Mouse (Mus musculus) hindbrain, embryonic 14.5 days (tissue): ENCODE measurements around the gene Itprid1. TPM values are rescaled to one million over a fixed set of nuclear protein-coding genes. Genes with fewer than 3 reads are reported as not detected.
A peak's percentile ranks its signal among the peaks of the same experiment; 100 is the strongest.

Experiments used
- ATAC-seq: fragments of 200-750 bp; cut with Nextera tagmentation; 2 replicates; pipeline ENCODE4 v1.8.0; 2017; ENCODE audit warnings: moderate number of reproducible peaks, mild to moderate bottlenecking, moderate TSS enrichment, moderate library complexity; ENCODE audit not compliant: low FRiP score
- DNase-seq: peaks from one replicate; pipeline ENCODE4 v3.0.0-alpha.2; 2015; ENCODE audit warnings: low spot score
- H3K27ac ChIP-seq: fragments of 300-500 bp; sonication (generic); 2 replicates; pipeline ENCODE4 v1.5.1; 2014; ENCODE audit warnings: mild to moderate bottlenecking, moderate library complexity
- H3K27me3 ChIP-seq: fragments of 300-500 bp; sonication (generic); 2 replicates; pipeline ENCODE4 v1.6.1; 2014; ENCODE audit warnings: mild to moderate bottlenecking, low read length, mixed read lengths; ENCODE audit not compliant: control insufficient read depth, insufficient read depth
- H3K36me3 ChIP-seq: fragments of 300-500 bp; sonication (generic); replicated peaks from 2 replicates; pipeline ENCODE4 v1.6.1; 2014; ENCODE audit not compliant: control insufficient read depth, insufficient read depth
- H3K4me1 ChIP-seq: fragments of 300-500 bp; sonication (generic); replicated peaks from 2 replicates; pipeline ENCODE4 v1.6.1; 2014; ENCODE audit warnings: antibody characterized with exemption, low read length, mixed read lengths; ENCODE audit not compliant: control insufficient read depth, insufficient read depth
- H3K4me2 ChIP-seq: fragments of 300-500 bp; sonication (generic); replicated peaks from 2 replicates; pipeline ENCODE4 v1.6.1; 2014; ENCODE audit warnings: mild to moderate bottlenecking, moderate library complexity
- H3K4me3 ChIP-seq: fragments of 300-500 bp; sonication (generic); replicated peaks from 2 replicates; pipeline ENCODE4 v1.5.1; 2014; ENCODE audit warnings: mild to moderate bottlenecking, low read length
- H3K9ac ChIP-seq: fragments of 300-500 bp; sonication (generic); 2 replicates; pipeline ENCODE4 v1.6.1; 2014
- H3K9me3 ChIP-seq: fragments of 300-500 bp; sonication (generic); 2 replicates; pipeline ENCODE4 v1.6.1; 2016; ENCODE audit warnings: low read length; ENCODE audit not compliant: control insufficient read depth
- WGBS: fragments of 180-500 bp; shearing (Covaris S2); extraction: QIAGEN DNeasy Blood & Tissue Kit; methylation state at CpG from one replicate; pipeline ENCODE4 v1.1.7; 2014; 5-methylcytosine and 5-hydroxymethylcytosine counted together
- polyA plus RNA-seq: library from polyadenylated mRNA; unstranded; fragments of >200 nt; fragmentation: Nextera tagmentation; extraction: Ambion mirVana; gene quantifications from 2 replicates; pipeline ENCODE4 v1.2.1, GENCODE M21; 2014

Itprid1 gene
- polyA plus RNA-seq, 1 experiment from 2014 or later, result not detected

- Histone ChIP-seq H3K36me3 (no peaks in the 10 kb centered on the region), H3K4me3 (no peak overlapping the region), H3K9me3 (no peaks in the 10 kb centered on the region), H3K4me2 (no peak overlapping the region), H3K9ac (no peak overlapping the region), H3K27ac (no peak overlapping the region), H3K27me3 (no peaks in the 10 kb centered on the region), H3K4me1 (peaks cover 6% of the 10 kb centered on the region; the same call in 1 of the 2 replicates)
- ATAC-seq (peak; percentile 60; the same call in 1 of the 2 replicates), DNase-seq (no peak)
- 31% methylated on average over 9 of the region's 9 CpGs for WGBS
Measured at GRCm38 (mm10) chr6:55805291-55806137, 31.2 kb upstream of the Itprid1 start.

- no peak overlapping the region for H3K4me2 ChIP-seq
- H3K9me3 ChIP-seq, result no peaks in the 10 kb centered on the region
- DNase-seq (no peak), ATAC-seq (no peak)
- no peaks in the 10 kb centered on the region for H3K36me3 ChIP-seq
- H3K27me3 ChIP-seq, result no peaks in the 10 kb centered on the region
- H3K4me1 ChIP-seq, result peaks cover 6% of the 10 kb centered on the region; the same call in 1 of the 2 replicates
- H3K4me3 ChIP-seq, result no peak overlapping the region
- no peak overlapping the region for H3K27ac ChIP-seq
- 59% methylated on average over 2 of the region's 2 CpGs for WGBS
- H3K9ac ChIP-seq, result no peak overlapping the region
Measured at GRCm38 (mm10) chr6:55806537-55806936, 30.2 kb upstream of the Itprid1 start.

GRCm38 (mm10) chr6:55808692-55809091 lies 28.0 kb upstream of the Itprid1 start:
- no peak overlapping the region for H3K4me3 ChIP-seq
- H3K27ac ChIP-seq, result no peak overlapping the region
- WGBS, result 86% methylated on average over 3 of the region's 3 CpGs
- H3K4me1 ChIP-seq, result peaks cover 6% of the 10 kb centered on the region; the same call in 1 of the 2 replicates
- H3K36me3 ChIP-seq, result no peaks in the 10 kb centered on the region
- H3K27me3 ChIP-seq, result no peaks in the 10 kb centered on the region
- ATAC-seq (no peak), DNase-seq (no peak)
- no peak overlapping the region for H3K9ac ChIP-seq
- H3K9me3 ChIP-seq, result no peaks in the 10 kb centered on the region
- no peak overlapping the region for H3K4me2 ChIP-seq

GRCm38 (mm10) chr6:55811153-55811552 lies 25.5 kb upstream of the Itprid1 start:
- DNase-seq (no peak), ATAC-seq (no peak)
- no peak overlapping the region for H3K27ac ChIP-seq
- H3K36me3 ChIP-seq, result no peaks in the 10 kb centered on the region
- H3K9ac ChIP-seq, result no peak overlapping the region
- no peaks in the 10 kb centered on the region for H3K27me3 ChIP-seq
- no peak overlapping the region for H3K4me2 ChIP-seq
- H3K4me3 ChIP-seq, result no peak overlapping the region
- WGBS, result 95% methylated on average over 8 of the region's 8 CpGs
- H3K9me3 ChIP-seq, result no peaks in the 10 kb centered on the region
- H3K4me1 ChIP-seq, result no peaks in the 10 kb centered on the region

- no peaks in the 10 kb centered on the region for H3K9me3 ChIP-seq
- H3K4me1 ChIP-seq, result no peaks in the 10 kb centered on the region
- no peaks in the 10 kb centered on the region for H3K36me3 ChIP-seq
- ATAC-seq, result no peak
- no peak overlapping the region for H3K9ac ChIP-seq
- H3K27me3 ChIP-seq, result no peaks in the 10 kb centered on the region
- WGBS, result 68% methylated on average over 1 of the region's 1 CpGs
- H3K27ac ChIP-seq, result no peak overlapping the region
- H3K4me3 ChIP-seq, result no peak overlapping the region
- H3K4me2 ChIP-seq, result no peak overlapping the region
- DNase-seq, result no peak
Measured at GRCm38 (mm10) chr6:55812353-55812752, 24.3 kb upstream of the Itprid1 start.

GRCm38 (mm10) chr6:55814184-55814926 lies 22.3 kb upstream of the Itprid1 start:
- Histone ChIP-seq H3K9me3 (no peaks in the 10 kb centered on the region), H3K27me3 (no peaks in the 10 kb centered on the region), H3K4me3 (no peak overlapping the region), H3K4me2 (no peak overlapping the region), H3K4me1 (no peaks in the 10 kb centered on the region), H3K36me3 (no peaks in the 10 kb centered on the region), H3K9ac (no peak overlapping the region), H3K27ac (no peak overlapping the region)
- DNase-seq (no peak), ATAC-seq (no peak)
- 70% methylated on average over 12 of the region's 12 CpGs for WGBS

- Histone ChIP-seq H3K4me3 (no peak overlapping the region), H3K27ac (no peak overlapping the region), H3K36me3 (no peaks in the 10 kb centered on the region), H3K4me1 (no peaks in the 10 kb centered on the region), H3K9me3 (no peaks in the 10 kb centered on the region), H3K4me2 (no peak overlapping the region), H3K9ac (no peak overlapping the region), H3K27me3 (no peaks in the 10 kb centered on the region)
- ATAC-seq (no peak), DNase-seq (no peak)
- WGBS, result 88% methylated on average over 5 of the region's 5 CpGs
Measured at GRCm38 (mm10) chr6:55816911-55817310, 19.8 kb upstream of the Itprid1 start.

- WGBS, result 93% methylated on average over 6 of the region's 6 CpGs
- H3K9ac ChIP-seq, result no peak overlapping the region
- H3K9me3 ChIP-seq, result no peaks in the 10 kb centered on the region
- DNase-seq, result no peak
- H3K4me2 ChIP-seq, result no peak overlapping the region
- no peaks in the 10 kb centered on the region for H3K36me3 ChIP-seq
- H3K4me3 ChIP-seq, result no peak overlapping the region
- no peaks in the 10 kb centered on the region for H3K4me1 ChIP-seq
- ATAC-seq, result no peak
- H3K27me3 ChIP-seq, result no peaks in the 10 kb centered on the region
- H3K27ac ChIP-seq, result no peak overlapping the region
Measured at GRCm38 (mm10) chr6:55829722-55830121, 7.0 kb upstream of the Itprid1 start.

GRCm38 (mm10) chr6:55852589-55852988 lies 15.9 kb downstream of the Itprid1 start:
- H3K27me3 ChIP-seq, result no peaks in the 10 kb centered on the region
- no peak overlapping the region for H3K9ac ChIP-seq
- H3K27ac ChIP-seq, result no peak overlapping the region
- ATAC-seq (no peak), DNase-seq (no peak)
- H3K4me1 ChIP-seq, result no peaks in the 10 kb centered on the region
- H3K9me3 ChIP-seq, result no peaks in the 10 kb centered on the region
- no peak overlapping the region for H3K4me2 ChIP-seq
- H3K4me3 ChIP-seq, result no peak overlapping the region
- H3K36me3 ChIP-seq, result no peaks in the 10 kb centered on the region
